Mouse (Mus musculus): ENCODE measurements at regions not wholly inside any gene's neighbourhood (a gene's known extent, or its start where the extent isn't known, plus 50 kb on each side); places are given as distances from the start of the nearest gene placed in this dataset.
A peak's percentile ranks its signal among the peaks of the same experiment; 100 is the strongest.

GRCm38 (mm10) chr12:71767896-71768295 lies 63.0 kb upstream of the Daam1 start:
- no peak for DNase-seq (ENCODE audit: low spot score)
- H3K27me3 ChIP-seq (ENCODE audit: control insufficient read depth, insufficient read depth, low read length), result no peaks in the 10 kb centered on the region

GRCm38 (mm10) chr12:71768471-71768870 lies 62.4 kb upstream of the Daam1 start:
- H3K4me2 ChIP-seq (replicated peaks), result peak overlapping the region; percentile 40
- no peak overlapping the region for H3K4me3 ChIP-seq (replicated peaks; ENCODE audit: low read length)
- peaks cover 4% of the 10 kb centered on the region; the same call in 1 of the 2 replicates for H3K4me1 ChIP-seq (replicated peaks; ENCODE audit: control insufficient read depth, insufficient read depth, low read length)
- H3K27me3 ChIP-seq (ENCODE audit: control insufficient read depth, insufficient read depth, low read length), result no peaks in the 10 kb centered on the region
- H3K9me3 ChIP-seq (ENCODE audit: control insufficient read depth, low read length), result no peaks in the 10 kb centered on the region
- 5% methylated on average over 12 of the region's 12 CpGs for WGBS
- H3K27ac ChIP-seq, result no peak overlapping the region
- no peak for ATAC-seq (ENCODE audit: low FRiP score)
- H3K9ac ChIP-seq, result no peak overlapping the region
- peak; percentile 94 for DNase-seq (ENCODE audit: low spot score)
- H3K36me3 ChIP-seq (replicated peaks; ENCODE audit: control insufficient read depth, insufficient read depth), result no peaks in the 10 kb centered on the region

More at GRCm38 (mm10) chr12:71767896-71768295, 63.0 kb upstream of the Daam1 start:
- H3K9me3 ChIP-seq (ENCODE audit: control insufficient read depth, low read length), result no peaks in the 10 kb centered on the region
- no peak overlapping the region for H3K9ac ChIP-seq
- no peak overlapping the region for H3K4me3 ChIP-seq (replicated peaks; ENCODE audit: low read length)
- H3K36me3 ChIP-seq (replicated peaks; ENCODE audit: control insufficient read depth, insufficient read depth), result no peaks in the 10 kb centered on the region
- no peak for ATAC-seq (ENCODE audit: low FRiP score)
- H3K27ac ChIP-seq, result no peak overlapping the region
- no peak overlapping the region for H3K4me2 ChIP-seq (replicated peaks)
- 43% methylated on average over 3 of the region's 3 CpGs for WGBS
- peaks cover 4% of the 10 kb centered on the region; the same call in 1 of the 2 replicates for H3K4me1 ChIP-seq (replicated peaks; ENCODE audit: control insufficient read depth, insufficient read depth, low read length)

- no peaks in the 10 kb centered on the region for H3K27me3 ChIP-seq (ENCODE audit: control insufficient read depth, insufficient read depth, low read length)
- peak overlapping the region; percentile 40 for H3K4me2 ChIP-seq (replicated peaks)
- no peak for ATAC-seq (ENCODE audit: low FRiP score)
- H3K36me3 ChIP-seq (replicated peaks; ENCODE audit: control insufficient read depth, insufficient read depth), result no peaks in the 10 kb centered on the region
- no peaks in the 10 kb centered on the region for H3K9me3 ChIP-seq (ENCODE audit: control insufficient read depth, low read length)
- H3K27ac ChIP-seq, result no peak overlapping the region
- H3K9ac ChIP-seq, result no peak overlapping the region
- 29% methylated on average over 9 of the region's 9 CpGs for WGBS
- H3K4me1 ChIP-seq (replicated peaks; ENCODE audit: control insufficient read depth, insufficient read depth, low read length), result peaks cover 4% of the 10 kb centered on the region; the same call in 1 of the 2 replicates
- DNase-seq (ENCODE audit: low spot score), result no peak
- no peak overlapping the region for H3K4me3 ChIP-seq (replicated peaks; ENCODE audit: low read length)
Measured at GRCm38 (mm10) chr12:71768890-71769289, 62.0 kb upstream of the Daam1 start.

GRCm38 (mm10) chr12:71769302-71769701 lies 61.6 kb upstream of the Daam1 start:
- peaks cover 4% of the 10 kb centered on the region; the same call in 1 of the 2 replicates for H3K4me1 ChIP-seq (replicated peaks; ENCODE audit: control insufficient read depth, insufficient read depth, low read length)
- no peaks in the 10 kb centered on the region for H3K27me3 ChIP-seq (ENCODE audit: control insufficient read depth, insufficient read depth, low read length)
- no peak overlapping the region for H3K27ac ChIP-seq
- DNase-seq (ENCODE audit: low spot score), result no peak
- no peaks in the 10 kb centered on the region for H3K9me3 ChIP-seq (ENCODE audit: control insufficient read depth, low read length)
- no peak overlapping the region for H3K4me3 ChIP-seq (replicated peaks; ENCODE audit: low read length)
- H3K4me2 ChIP-seq (replicated peaks), result 0 out of 2 replicates have a peak overlapping the region, but pooled peaks have one; percentile 40
- H3K36me3 ChIP-seq (replicated peaks; ENCODE audit: control insufficient read depth, insufficient read depth), result no peaks in the 10 kb centered on the region
- 66% methylated on average over 6 of the region's 6 CpGs for whole genome bisulfite sequencing
- no peak for ATAC-seq (ENCODE audit: low FRiP score)
- H3K9ac ChIP-seq, result no peak overlapping the region

- no peak for ATAC-seq (ENCODE audit: low FRiP score)
- Histone ChIP-seq H3K9me3 (ENCODE audit: control insufficient read depth, low read length) (no peaks in the 10 kb centered on the region), H3K27ac (no peak overlapping the region), H3K4me1 (replicated peaks; ENCODE audit: control insufficient read depth, insufficient read depth, low read length) (peaks cover 6% of the 10 kb centered on the region; the same call in 1 of the 2 replicates), H3K36me3 (replicated peaks; ENCODE audit: control insufficient read depth, insufficient read depth) (no peaks in the 10 kb centered on the region), H3K9ac (no peak overlapping the region), H3K4me2 (replicated peaks) (no peak overlapping the region), H3K27me3 (ENCODE audit: control insufficient read depth, insufficient read depth, low read length) (no peaks in the 10 kb centered on the region), H3K4me3 (replicated peaks; ENCODE audit: low read length) (no peak overlapping the region)
- DNase-seq (ENCODE audit: low spot score), result no peak
- 86% methylated on average over 9 of the region's 9 CpGs for WGBS
Measured at GRCm38 (mm10) chr12:71773891-71774290, 57.0 kb upstream of the Daam1 start.

GRCm38 (mm10) chr12:71775126-71775525 lies 55.8 kb upstream of the Daam1 start:
- Histone ChIP-seq H3K27ac (no peak overlapping the region), H3K36me3 (replicated peaks; ENCODE audit: control insufficient read depth, insufficient read depth) (no peaks in the 10 kb centered on the region), H3K4me1 (replicated peaks; ENCODE audit: control insufficient read depth, insufficient read depth, low read length) (peaks cover 6% of the 10 kb centered on the region; the same call in 1 of the 2 replicates), H3K27me3 (ENCODE audit: control insufficient read depth, insufficient read depth, low read length) (no peaks in the 10 kb centered on the region), H3K9ac (no peak overlapping the region), H3K4me3 (replicated peaks; ENCODE audit: low read length) (no peak overlapping the region), H3K4me2 (replicated peaks) (no peak overlapping the region), H3K9me3 (ENCODE audit: control insufficient read depth, low read length) (no peaks in the 10 kb centered on the region)
- ATAC-seq (ENCODE audit: low FRiP score), result no peak
- DNase-seq (ENCODE audit: low spot score), result no peak
- WGBS, result 61% methylated on average over 12 of the region's 12 CpGs

GRCm38 (mm10) chr12:71778137-71778536 lies 52.7 kb upstream of the Daam1 start:
- Histone ChIP-seq H3K9me3 (ENCODE audit: control insufficient read depth, low read length) (no peaks in the 10 kb centered on the region), H3K27ac (no peak overlapping the region), H3K4me2 (replicated peaks) (peak overlapping the region; percentile 45), H3K4me3 (replicated peaks; ENCODE audit: low read length) (no peak overlapping the region), H3K9ac (no peak overlapping the region), H3K27me3 (ENCODE audit: control insufficient read depth, insufficient read depth, low read length) (no peaks in the 10 kb centered on the region), H3K36me3 (replicated peaks; ENCODE audit: control insufficient read depth, insufficient read depth) (no peaks in the 10 kb centered on the region), H3K4me1 (replicated peaks; ENCODE audit: control insufficient read depth, insufficient read depth, low read length) (peaks cover 6% of the 10 kb centered on the region; the same call in 1 of the 2 replicates)
- DNase-seq (ENCODE audit: low spot score) (peak; percentile 42), ATAC-seq (ENCODE audit: low FRiP score) (no peak; the same call in 1 of the 2 replicates)
- WGBS, result 20% methylated on average over 14 of the region's 14 CpGs

- Histone ChIP-seq H3K36me3 (replicated peaks; ENCODE audit: control insufficient read depth, insufficient read depth) (no peaks in the 10 kb centered on the region), H3K9ac (no peak overlapping the region), H3K27ac (no peak overlapping the region), H3K27me3 (ENCODE audit: control insufficient read depth, insufficient read depth, low read length) (no peaks in the 10 kb centered on the region), H3K9me3 (ENCODE audit: control insufficient read depth, low read length) (no peaks in the 10 kb centered on the region), H3K4me2 (replicated peaks) (no peak overlapping the region), H3K4me3 (replicated peaks; ENCODE audit: low read length) (no peak overlapping the region), H3K4me1 (replicated peaks; ENCODE audit: control insufficient read depth, insufficient read depth, low read length) (peaks cover 6% of the 10 kb centered on the region; the same call in 1 of the 2 replicates)
- DNase-seq (ENCODE audit: low spot score) (no peak), ATAC-seq (ENCODE audit: low FRiP score) (no peak)
- 90% methylated on average over 3 of the region's 3 CpGs for WGBS
Measured at GRCm38 (mm10) chr12:71778948-71779347, 51.9 kb upstream of the Daam1 start.

- Histone ChIP-seq H3K9ac (no peak overlapping the region), H3K4me1 (replicated peaks; ENCODE audit: control insufficient read depth, insufficient read depth, low read length) (peaks cover 6% of the 10 kb centered on the region; the same call in 1 of the 2 replicates), H3K4me3 (replicated peaks; ENCODE audit: low read length) (no peak overlapping the region), H3K4me2 (replicated peaks) (no peak overlapping the region), H3K36me3 (replicated peaks; ENCODE audit: control insufficient read depth, insufficient read depth) (no peaks in the 10 kb centered on the region), H3K9me3 (ENCODE audit: control insufficient read depth, low read length) (no peaks in the 10 kb centered on the region), H3K27me3 (ENCODE audit: control insufficient read depth, insufficient read depth, low read length) (no peaks in the 10 kb centered on the region), H3K27ac (no peak overlapping the region)
- ATAC-seq (ENCODE audit: low FRiP score) (no peak), DNase-seq (ENCODE audit: low spot score) (no peak)
- 41% methylated on average over 6 of the region's 6 CpGs for WGBS
Measured at GRCm38 (mm10) chr12:71779418-71779817, 51.5 kb upstream of the Daam1 start.
